Mouse (Mus musculus) kidney, adult 2 months (tissue): ENCODE measurements at regions not wholly inside any gene's neighbourhood (a gene's known extent, or its start where the extent isn't known, plus 50 kb on each side); places are given as distances from the start of the nearest gene placed in this dataset.

Experiments
- DNase-seq: peaks from one replicate; pipeline ENCODE4 v3.0.0; 2021
- H3K27ac ChIP-seq: fragments of 200-500 bp; 2 replicates; pipeline ENCODE4 v1.5.1; 2012; ENCODE audit warnings: low read depth, low read length, control low read depth, inconsistent platforms; ENCODE audit not compliant: insufficient read depth
- H3K27me3 ChIP-seq: fragments of 200-500 bp; replicated peaks from 2 replicates; pipeline ENCODE4 v1.6.1; 2012; ENCODE audit warnings: mild to moderate bottlenecking, moderate library complexity, low read length, inconsistent platforms; ENCODE audit not compliant: control insufficient read depth, insufficient read depth
- H3K36me3 ChIP-seq: fragments of 200-500 bp; 2 replicates; pipeline ENCODE4 v1.6.1; 2012; ENCODE audit warnings: mild to moderate bottlenecking, moderate library complexity, low read length, inconsistent platforms; ENCODE audit not compliant: control insufficient read depth, insufficient read depth
- H3K4me1 ChIP-seq: fragments of 200-500 bp; 2 replicates; pipeline ENCODE4 v1.6.1; 2011; ENCODE audit warnings: low read length; ENCODE audit not compliant: control insufficient read depth, insufficient read depth
- H3K4me3 ChIP-seq: fragments of 200-500 bp; 2 replicates; pipeline ENCODE4 v1.5.1; 2011; ENCODE audit warnings: mild to moderate bottlenecking, low read depth, low read length, control low read depth; ENCODE audit not compliant: insufficient read depth
- CTCF ChIP-seq: fragments of 200-500 bp; conservative IDR thresholded peaks from 2 replicates; pipeline ENCODE4 v1.5.1; 2011; ENCODE audit warnings: low read depth, mild to moderate bottlenecking, control low read depth, low read length, moderate library complexity, mixed read lengths; ENCODE audit not compliant: insufficient read depth, insufficient read length
- POLR2A ChIP-seq: fragments of 200-500 bp; IDR thresholded peaks from one replicate; pipeline ENCODE4 v1.6.1; 2011; ENCODE audit warnings: low read depth, low read length, control low read depth
- WGBS: fragments of 180-500 bp; shearing (Covaris S2); methylation state at CpG from one replicate; pipeline ENCODE4 v1.1.7; 2018; 5-methylcytosine and 5-hydroxymethylcytosine counted together

GRCm38 (mm10) chr17:9861346-9861745 lies 191.8 kb upstream of the Pabpc6 start:
- no peaks in the 10 kb centered on the region for H3K27me3 ChIP-seq

GRCm38 (mm10) chr17:9848559-9849357 lies 179.2 kb upstream of the Pabpc6 start:
- Histone ChIP-seq H3K27ac (no peak overlapping the region), H3K4me3 (no peak overlapping the region), H3K27me3 (no peaks in the 10 kb centered on the region), H3K36me3 (no peaks in the 10 kb centered on the region), H3K4me1 (no peaks in the 10 kb centered on the region)
- WGBS = 79% methylated on average over 9 of the region's 9 CpGs
- no peak for DNase-seq
- no peak for TF ChIP-seq CTCF

More at GRCm38 (mm10) chr17:9861346-9861745, 191.8 kb upstream of the Pabpc6 start:
- no peak for DNase-seq
- no peak for TF ChIP-seq POLR2A
- no peak for TF ChIP-seq CTCF
- no peak overlapping the region for H3K27ac ChIP-seq
- no peak overlapping the region for H3K4me3 ChIP-seq
- no peaks in the 10 kb centered on the region for H3K36me3 ChIP-seq
- WGBS = 71% methylated on average over 6 of the region's 6 CpGs
- H3K4me1 ChIP-seq = no peaks in the 10 kb centered on the region

- TF ChIP-seq CTCF (peak; percentile 26; the same call in 1 of the 2 replicates), POLR2A (no peak)
- no peak overlapping the region for H3K27ac ChIP-seq
- no peak overlapping the region for H3K4me3 ChIP-seq
- no peaks in the 10 kb centered on the region for H3K4me1 ChIP-seq
- no peak for DNase-seq
- no peaks in the 10 kb centered on the region for H3K27me3 ChIP-seq
- H3K36me3 ChIP-seq = no peaks in the 10 kb centered on the region
- 61% methylated on average over 4 of the region's 4 CpGs for WGBS
Observed at GRCm38 (mm10) chr17:9845451-9846075, 176.0 kb upstream of the Pabpc6 start.

- Histone ChIP-seq H3K36me3 (no peaks in the 10 kb centered on the region), H3K27me3 (no peaks in the 10 kb centered on the region), H3K4me1 (no peaks in the 10 kb centered on the region), H3K4me3 (no peak overlapping the region), H3K27ac (no peak overlapping the region)
- WGBS = 81% methylated on average over 2 of the region's 2 CpGs
- no peak for TF ChIP-seq POLR2A
- TF ChIP-seq CTCF = no peak
- no peak for DNase-seq
Observed at GRCm38 (mm10) chr17:9841103-9841502, 171.6 kb upstream of the Pabpc6 start.

- Histone ChIP-seq H3K36me3 (no peaks in the 10 kb centered on the region), H3K4me3 (no peak overlapping the region), H3K27me3 (no peaks in the 10 kb centered on the region), H3K4me1 (no peaks in the 10 kb centered on the region), H3K27ac (no peak overlapping the region)
- WGBS = 89% methylated on average over 7 of the region's 7 CpGs
- TF ChIP-seq CTCF (no peak), POLR2A (no peak)
- DNase-seq = no peak
Observed at GRCm38 (mm10) chr17:9839256-9839655, 169.7 kb upstream of the Pabpc6 start.

GRCm38 (mm10) chr17:9836995-9837842 lies 167.7 kb upstream of the Pabpc6 start:
- Histone ChIP-seq H3K27me3 (no peaks in the 10 kb centered on the region), H3K4me1 (no peaks in the 10 kb centered on the region), H3K36me3 (no peaks in the 10 kb centered on the region), H3K27ac (no peak overlapping the region), H3K4me3 (no peak overlapping the region)
- TF ChIP-seq POLR2A (no peak), CTCF (no peak)
- DNase-seq = no peak
- WGBS = 91% methylated on average over 7 of the region's 7 CpGs

GRCm38 (mm10) chr17:9829895-9830294 lies 160.4 kb upstream of the Pabpc6 start:
- no peak overlapping the region for H3K4me3 ChIP-seq
- WGBS = 88% methylated on average over 5 of the region's 5 CpGs
- H3K4me1 ChIP-seq = no peaks in the 10 kb centered on the region
- no peaks in the 10 kb centered on the region for H3K36me3 ChIP-seq
- H3K27me3 ChIP-seq = no peaks in the 10 kb centered on the region
- H3K27ac ChIP-seq = no peak overlapping the region
- no peak for DNase-seq
- TF ChIP-seq CTCF (no peak), POLR2A (no peak)
